Comparison of ENCODE assay signal across 13 mouse cellular contexts in the genomic region with DNA sequence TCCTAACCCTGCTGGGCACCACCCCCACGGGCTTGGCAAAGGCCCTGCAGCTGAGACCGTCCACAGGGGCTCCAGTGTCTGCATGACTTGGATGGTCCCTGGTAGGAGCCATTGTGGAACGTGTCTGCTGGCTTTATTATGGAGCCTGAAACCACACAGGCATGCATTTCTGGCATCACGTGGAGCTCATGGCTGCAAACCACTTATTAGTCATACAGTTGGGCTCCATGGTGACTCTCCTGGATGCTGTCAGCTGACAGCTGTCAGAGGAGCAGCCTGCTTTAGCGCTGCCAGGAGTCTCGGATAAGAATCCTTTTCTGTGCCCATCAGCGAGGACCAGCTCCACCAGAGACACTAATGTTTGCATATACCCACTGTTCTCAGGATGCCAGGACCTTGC. TPM values are rescaled to one million over a fixed set of nuclear protein-coding genes. Genes with fewer than 3 reads are reported as not detected.
DNase-seq lines count a peak whose midpoint lies in the region; ATAC-seq lines count a peak whose summit lies in the region.
"Had no signal": no experiment of that assay in that cellular context is flagged by ENCODE, and none has a peak within 500 bp of the region (broad histone marks: within the 10 kb centered on the region; RNA-seq: fewer than 3 reads in every experiment).

No protein-coding gene starts in this region.

- H3K27ac ChIP-seq in forebrain, embryonic 13.5 days: no peak overlapping the region; the same call in 1 of the 2 replicates
- H3K27ac ChIP-seq in forebrain, embryonic 10.5 days: no peak overlapping the region
- H3K27ac ChIP-seq in heart, embryonic 11.5 days (ENCODE audit: low read depth, low read length): peak overlapping the region; percentile 48; the same call in 1 of the 2 replicates
- H3K27ac ChIP-seq in neural tube, embryonic 15.5 days (replicated peaks): no peak overlapping the region
- H3K27ac ChIP-seq: embryonic facial prominence, embryonic 15.5 days; liver, embryonic 14.5 days had no signal

- H3K36me3 ChIP-seq in forebrain, embryonic 13.5 days (ENCODE audit: poor library complexity, severe bottlenecking): peaks cover 93% of the 10 kb centered on the region
- H3K36me3 ChIP-seq in forebrain, embryonic 10.5 days (replicated peaks): peaks cover 96% of the 10 kb centered on the region
- peaks cover 42% of the 10 kb centered on the region for H3K36me3 ChIP-seq in heart, embryonic 11.5 days (ENCODE audit: control insufficient read depth, insufficient read depth, low read length)
- peaks cover 89% of the 10 kb centered on the region for H3K36me3 ChIP-seq in neural tube, embryonic 15.5 days

- no peaks in the 10 kb centered on the region for H3K9me3 ChIP-seq in forebrain, embryonic 13.5 days (replicated peaks)
- no peaks in the 10 kb centered on the region for H3K9me3 ChIP-seq in forebrain, embryonic 10.5 days
- H3K9me3 ChIP-seq in heart, embryonic 11.5 days (replicated peaks; ENCODE audit: control insufficient read depth, low read length): no peaks in the 10 kb centered on the region
- no peaks in the 10 kb centered on the region for H3K9me3 ChIP-seq in neural tube, embryonic 15.5 days (replicated peaks)
- H3K9me3 ChIP-seq: embryonic facial prominence, embryonic 15.5 days had no signal

- no peak overlapping the region for H3K4me3 ChIP-seq in forebrain, embryonic 13.5 days
- H3K4me3 ChIP-seq in forebrain, embryonic 10.5 days: no peak overlapping the region
- no peak overlapping the region for H3K4me3 ChIP-seq in heart, embryonic 11.5 days (ENCODE audit: low read depth, low read length)
- no peak overlapping the region for H3K4me3 ChIP-seq in neural tube, embryonic 15.5 days (replicated peaks)
- H3K4me3 ChIP-seq: embryonic facial prominence, embryonic 15.5 days had no signal

- no peak for DNase-seq in forebrain, embryonic 10.5 days (ENCODE audit: extremely low spot score, low spot score)
- peak; percentile 90 for DNase-seq in NIH3T3 (ENCODE audit: low read depth)
- DNase-seq in layer of hippocampus, postnatal 36 days: peak; percentile 64 to 76
- DNase-seq in kidney, adult 9 months: no peak
- no peak for DNase-seq in frontal cortex, postnatal 25 days (ENCODE audit: low spot score in 2 of 2)
- DNase-seq: adrenal gland, adult 8-10 months had no signal

- no peaks in the 10 kb centered on the region for H3K27me3 ChIP-seq in forebrain, embryonic 13.5 days
- H3K27me3 ChIP-seq in forebrain, embryonic 10.5 days (ENCODE audit: poor library complexity, severe bottlenecking): no peaks in the 10 kb centered on the region
- H3K27me3 ChIP-seq in heart, embryonic 11.5 days (ENCODE audit: control insufficient read depth, insufficient read depth, low read length): no peaks in the 10 kb centered on the region
- H3K27me3 ChIP-seq in neural tube, embryonic 15.5 days (replicated peaks): no peaks in the 10 kb centered on the region
- H3K27me3 ChIP-seq: CH12.LX; embryonic facial prominence, embryonic 15.5 days had no signal

- 90% methylated on average over 7 of the region's 7 CpGs for WGBS in forebrain, embryonic 13.5 days
- 89% methylated on average over 7 of the region's 7 CpGs for WGBS in forebrain, embryonic 10.5 days
- WGBS in heart, embryonic 11.5 days (ENCODE audit: insufficient replicate concordance): 67% methylated on average over 7 of the region's 7 CpGs
- WGBS in neural tube, embryonic 15.5 days: 91% methylated on average over 7 of the region's 7 CpGs

- no peaks in the 10 kb centered on the region for H3K4me1 ChIP-seq in forebrain, embryonic 13.5 days
- H3K4me1 ChIP-seq in forebrain, embryonic 10.5 days: no peaks in the 10 kb centered on the region
- H3K4me1 ChIP-seq in heart, embryonic 11.5 days (ENCODE audit: control insufficient read depth, insufficient read depth, low read length): peaks cover 4% of the 10 kb centered on the region; the same call in 1 of the 2 replicates
- H3K4me1 ChIP-seq in neural tube, embryonic 15.5 days: no peaks in the 10 kb centered on the region
- H3K4me1 ChIP-seq: embryonic facial prominence, embryonic 15.5 days had no signal

- H3K9ac ChIP-seq in forebrain, embryonic 13.5 days: no peak overlapping the region
- H3K9ac ChIP-seq in heart, embryonic 11.5 days (ENCODE audit: low read depth, low read length): no peak overlapping the region
- H3K9ac ChIP-seq in neural tube, embryonic 15.5 days (replicated peaks): no peak overlapping the region
- H3K9ac ChIP-seq: embryonic facial prominence, embryonic 15.5 days; liver, embryonic 14.5 days had no signal

- peak; percentile 24; the same call in 1 of the 2 replicates for ATAC-seq in forebrain, embryonic 13.5 days
- ATAC-seq in heart, embryonic 11.5 days (replicated peaks; ENCODE audit: insufficient number of reproducible peaks, low FRiP score, low TSS enrichment): no peak
- ATAC-seq in neural tube, embryonic 15.5 days (ENCODE audit: low FRiP score): no peak
- ATAC-seq: midbrain, embryonic 16.5 days had no signal

- no peak overlapping the region for H3K4me2 ChIP-seq in forebrain, embryonic 13.5 days
- no peak overlapping the region for H3K4me2 ChIP-seq in heart, embryonic 11.5 days
- no peak overlapping the region for H3K4me2 ChIP-seq in neural tube, embryonic 15.5 days
- H3K4me2 ChIP-seq: embryonic facial prominence, embryonic 15.5 days had no signal

RNA-seq across cellular contexts. Expression of a gene that starts 7.4 kb away (rescaled TPM):
- 133 and 136 TPM in 2 replicates for polyA plus RNA-seq in forebrain, embryonic 13.5 days (2015; fragmentation: Nextera tagmentation; extraction: Ambion mirVana)
- 140 and 141 TPM in 2 replicates for polyA plus RNA-seq in forebrain, embryonic 10.5 days (2016; fragmentation: Nextera tagmentation; extraction: Ambion mirVana)
- 88.3 and 90.3 TPM in 2 replicates for polyA plus RNA-seq in heart, embryonic 11.5 days (2014; fragmentation: Nextera tagmentation; extraction: Ambion mirVana)
- 10 to 100 TPM; 76.8 to 78.0 TPM for total RNA-seq in layer of hippocampus, postnatal 36 days (2021)
- 131 and 142 TPM in 2 replicates for polyA plus RNA-seq in neural tube, embryonic 15.5 days (2015; fragmentation: Nextera tagmentation; extraction: Ambion mirVana)

RNA-seq across cellular contexts. Expression of a gene that starts 7.8 kb away (rescaled TPM):
- polyA plus RNA-seq in forebrain, embryonic 13.5 days (2015; fragmentation: Nextera tagmentation; extraction: Ambion mirVana): 1.2 and 3.1 TPM in 2 replicates
- polyA plus RNA-seq in forebrain, embryonic 10.5 days (2016; fragmentation: Nextera tagmentation; extraction: Ambion mirVana): 2.8 and 2.9 TPM in 2 replicates
- 761 and 811 TPM in 2 replicates for polyA plus RNA-seq in heart, embryonic 11.5 days (2014; fragmentation: Nextera tagmentation; extraction: Ambion mirVana)
- 10 to 100 TPM; 14.4 to 14.8 TPM for total RNA-seq in layer of hippocampus, postnatal 36 days (2021)
- 14.4 and 21.9 TPM in 2 replicates for polyA plus RNA-seq in neural tube, embryonic 15.5 days (2015; fragmentation: Nextera tagmentation; extraction: Ambion mirVana)
- total RNA-seq: adrenal gland, adult 8-10 months had no signal

RNA-seq across cellular contexts. Expression of a gene that starts 33.5 kb away (rescaled TPM):
- polyA plus RNA-seq in forebrain, embryonic 13.5 days (2015; fragmentation: Nextera tagmentation; extraction: Ambion mirVana): 24.9 and 25.7 TPM in 2 replicates
- 19.3 and 20.3 TPM in 2 replicates for polyA plus RNA-seq in forebrain, embryonic 10.5 days (2016; fragmentation: Nextera tagmentation; extraction: Ambion mirVana)
- polyA plus RNA-seq in heart, embryonic 11.5 days (2014; fragmentation: Nextera tagmentation; extraction: Ambion mirVana): 14.2 and 18.7 TPM in 2 replicates
- 10 to 100 TPM; 63.9 to 73.3 TPM for total RNA-seq in layer of hippocampus, postnatal 36 days (2021)
- 33.0 and 34.1 TPM in 2 replicates for polyA plus RNA-seq in neural tube, embryonic 15.5 days (2015; fragmentation: Nextera tagmentation; extraction: Ambion mirVana)

RNA-seq across cellular contexts. Expression of a gene that starts 42.1 kb away (rescaled TPM):
- polyA plus RNA-seq in forebrain, embryonic 13.5 days (2015; fragmentation: Nextera tagmentation; extraction: Ambion mirVana): 7.6 and 7.8 TPM in 2 replicates
- polyA plus RNA-seq in forebrain, embryonic 10.5 days (2016; fragmentation: Nextera tagmentation; extraction: Ambion mirVana): 10.1 and 10.6 TPM in 2 replicates
- polyA plus RNA-seq in heart, embryonic 11.5 days (2014; fragmentation: Nextera tagmentation; extraction: Ambion mirVana): 5.1 and 5.7 TPM in 2 replicates
- total RNA-seq in layer of hippocampus, postnatal 36 days (2021): 10 to 100 TPM; 12.1 to 14.0 TPM
- 6.5 and 8.5 TPM in 2 replicates for polyA plus RNA-seq in neural tube, embryonic 15.5 days (2015; fragmentation: Nextera tagmentation; extraction: Ambion mirVana)

Comparison
In these comparisons a context has a peak if more than half of its experiments do, and no peak if none do; other contexts are left out.
1. DNase-seq: peak in NIH3T3 (single experiment) and layer of hippocampus, postnatal 36 days (2 of 2); none in forebrain, embryonic 10.5 days (single experiment), kidney, adult 9 months (single experiment) and frontal cortex, postnatal 25 days (0 of 2).
2. RNA of a gene that starts 7.8 kb away (polyA plus RNA-seq): 761 to 811 TPM in heart, embryonic 11.5 days; 14.4 to 21.9 TPM in neural tube, embryonic 15.5 days, 2.8 to 2.9 TPM in forebrain, embryonic 10.5 days and 1.2 to 3.1 TPM in forebrain, embryonic 13.5 days; every median in the first group is over 10 times any median in the second.